Mouse (Mus musculus): ENCODE measurements around the gene Tnfrsf18. TPM values are rescaled to one million over a fixed set of nuclear protein-coding genes. Genes with fewer than 3 reads are reported as not detected.

Tnfrsf18 gene
- polyA plus RNA-seq (2016; fragmentation: Nextera tagmentation; extraction: Ambion mirVana), result 0.72 and 1.1 TPM in 2 replicates

DNA sequence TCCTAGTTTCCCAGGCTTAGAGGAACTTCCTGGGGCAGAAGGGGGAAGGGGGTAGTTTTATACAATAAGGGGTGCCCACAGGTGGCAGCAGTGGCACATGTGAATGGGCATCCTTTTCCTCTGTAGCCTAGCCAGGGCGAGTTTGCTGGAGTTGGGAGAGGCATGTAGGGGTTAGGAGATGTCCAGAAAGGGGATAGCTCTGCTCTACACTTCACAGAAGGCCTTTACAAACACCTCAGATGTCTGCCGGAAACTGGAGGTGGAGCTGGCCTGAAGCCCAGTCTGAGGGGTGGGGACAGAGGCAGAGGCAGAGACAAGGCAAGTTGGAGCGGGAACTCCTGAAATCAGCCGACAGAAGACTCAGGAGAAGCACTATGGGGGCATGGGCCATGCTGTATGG lies at the start of gene Tnfrsf18:
Gene Tnfrsf18 (plus strand): TSS at position 152 of the 400 bp plus-strand sequence.
- WGBS, result 83% methylated on average over 4 of the region's 4 CpGs
- H3K27me3 ChIP-seq (ENCODE audit: poor library complexity, severe bottlenecking), result no peaks in the 10 kb centered on the region
- peaks cover 9% of the 10 kb centered on the region for H3K4me1 ChIP-seq
- H3K9me3 ChIP-seq, result no peaks in the 10 kb centered on the region
- H3K36me3 ChIP-seq (replicated peaks), result peaks cover 39% of the 10 kb centered on the region
- H3K4me3 ChIP-seq, result no peak within 1 kb of the TSS
- no peak within 1 kb of the TSS for H3K27ac ChIP-seq
- no peak for DNase-seq (ENCODE audit: extremely low spot score, low spot score)

DNA sequence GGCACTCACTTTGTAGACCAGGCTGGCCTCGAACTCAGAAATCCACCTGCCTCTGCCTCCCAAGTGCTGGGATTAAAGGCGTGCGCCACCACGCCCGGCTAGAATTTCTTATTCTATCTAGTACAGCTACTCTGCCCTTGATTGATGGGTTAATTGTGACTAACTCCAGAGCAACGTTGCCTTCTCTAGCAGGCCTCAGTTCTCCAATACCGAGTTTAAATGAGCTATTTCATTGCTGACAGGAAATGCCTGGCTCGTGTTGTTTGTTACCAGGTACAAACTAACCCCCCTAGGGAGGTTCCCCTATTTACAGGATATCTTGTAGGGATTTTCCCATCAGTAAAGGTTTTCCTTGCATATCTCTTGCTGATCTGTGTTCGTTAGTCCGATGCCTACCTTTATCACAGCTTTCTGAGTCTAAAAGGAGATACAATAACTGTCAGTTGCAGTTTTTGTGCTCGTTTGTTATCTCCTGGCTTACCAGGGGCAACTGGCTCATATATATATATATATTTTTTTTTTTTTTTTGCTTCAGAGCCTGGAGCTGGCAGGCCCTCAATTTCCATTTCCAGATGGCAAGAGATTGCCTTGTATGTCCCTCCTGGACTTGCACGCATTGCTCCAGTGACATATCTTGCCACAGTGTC lies 44.4 kb upstream of the Tnfrsf18 start:
- Histone ChIP-seq H3K27me3 (ENCODE audit: poor library complexity, severe bottlenecking) (no peaks in the 10 kb centered on the region), H3K27ac (no peak overlapping the region), H3K9me3 (no peaks in the 10 kb centered on the region), H3K4me1 (peaks cover 7% of the 10 kb centered on the region; the same call in 1 of the 2 replicates), H3K36me3 (replicated peaks) (no peaks in the 10 kb centered on the region), H3K4me3 (no peak overlapping the region)
- no peak for DNase-seq (ENCODE audit: extremely low spot score, low spot score)
- 84% methylated on average over 12 of the region's 12 CpGs for WGBS

DNA sequence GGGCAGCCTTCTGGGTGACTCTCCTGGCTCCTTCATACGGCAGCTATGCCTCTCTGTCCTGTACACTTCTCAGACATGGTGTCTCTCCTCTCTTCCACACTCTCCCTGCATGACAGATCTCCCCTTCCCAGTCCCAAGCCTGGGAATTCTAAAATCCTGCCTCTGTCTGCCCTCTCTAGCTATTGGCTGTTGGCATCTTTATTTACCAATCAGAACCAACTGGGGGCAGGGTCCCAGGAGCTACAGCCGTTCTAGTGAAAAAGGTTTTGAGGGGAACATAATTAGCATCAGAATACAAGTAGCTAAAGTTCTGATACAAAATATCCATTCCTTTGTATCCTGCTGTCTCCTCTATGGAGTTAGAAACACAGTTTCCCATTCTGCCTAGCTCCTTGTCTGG lies 42.2 kb upstream of the Tnfrsf18 start:
- no peaks in the 10 kb centered on the region for H3K9me3 ChIP-seq
- no peak overlapping the region for H3K4me3 ChIP-seq

DNA sequence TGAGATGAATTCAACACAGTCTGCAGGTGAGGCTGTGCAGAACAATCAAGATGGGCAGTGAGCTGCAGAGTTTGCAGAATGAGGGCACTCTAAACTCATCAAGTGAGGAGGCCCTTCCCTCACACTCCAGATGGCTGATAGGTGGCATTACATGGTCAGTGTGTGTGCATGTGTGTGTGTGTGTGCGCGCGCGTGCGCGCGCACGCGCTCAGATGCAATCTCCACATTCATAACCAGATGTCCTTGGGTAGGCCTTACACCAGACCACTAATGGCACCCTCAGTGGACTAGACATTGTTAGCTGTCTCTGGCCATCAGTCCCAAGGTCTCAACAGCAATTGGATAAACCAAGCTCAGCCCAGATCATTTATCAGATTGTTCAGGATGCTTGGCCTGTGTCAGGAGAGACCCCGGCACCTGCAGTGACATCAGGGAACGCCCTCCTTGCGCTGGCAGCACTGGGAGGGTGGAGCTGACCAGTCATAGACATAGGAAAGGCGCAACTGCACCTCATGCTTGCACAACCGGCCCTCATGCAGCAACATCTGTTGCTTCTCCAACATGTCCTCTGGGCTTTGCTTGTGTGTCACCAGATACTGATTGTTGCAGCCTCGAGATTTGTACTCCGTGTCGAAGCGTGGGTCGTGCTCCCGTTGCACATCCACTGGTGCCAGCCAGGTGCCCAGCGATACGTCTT lies 34.6 kb upstream of the Tnfrsf18 start:
- Histone ChIP-seq H3K4me1 (peaks cover 26% of the 10 kb centered on the region), H3K36me3 (replicated peaks) (peaks cover 30% of the 10 kb centered on the region), H3K27ac (peak overlapping the region; percentile 95), H3K9me3 (peaks cover 8% of the 10 kb centered on the region; the same call in 1 of the 2 replicates), H3K27me3 (ENCODE audit: poor library complexity, severe bottlenecking) (no peaks in the 10 kb centered on the region), H3K4me3 (peak overlapping the region; percentile 71)
- WGBS, result 91% methylated on average over 22 of the region's 22 CpGs
- DNase-seq (ENCODE audit: extremely low spot score, low spot score), result peak; percentile 21

More for the DNA sequence above, 42.2 kb upstream of the Tnfrsf18 start:
- Histone ChIP-seq H3K36me3 (replicated peaks) (no peaks in the 10 kb centered on the region), H3K27ac (no peak overlapping the region), H3K27me3 (ENCODE audit: poor library complexity, severe bottlenecking) (no peaks in the 10 kb centered on the region), H3K4me1 (peaks cover 7% of the 10 kb centered on the region; the same call in 1 of the 2 replicates)
- DNase-seq (ENCODE audit: extremely low spot score, low spot score), result no peak
- 16% methylated on average over 2 of the region's 2 CpGs for WGBS

DNA sequence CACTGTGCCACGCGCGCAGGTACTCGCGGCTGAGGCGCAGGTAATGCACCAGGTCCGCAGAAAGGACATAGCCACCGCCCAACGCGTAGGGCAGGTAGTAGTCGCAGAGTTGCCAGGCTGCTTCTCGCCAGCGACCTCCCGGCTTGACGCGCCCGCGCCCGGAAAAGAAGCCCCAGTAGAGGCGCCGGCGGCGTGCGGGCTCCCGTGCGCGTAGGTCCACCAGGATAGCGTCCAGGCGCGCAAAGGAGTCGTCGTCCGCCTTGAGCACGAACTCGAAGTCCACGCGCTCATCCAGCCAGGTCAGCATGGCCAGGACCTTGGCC lies 34.1 kb upstream of the Tnfrsf18 start:
- 30% methylated on average over 37 of the region's 37 CpGs for WGBS
- H3K27me3 ChIP-seq (ENCODE audit: poor library complexity, severe bottlenecking), result no peaks in the 10 kb centered on the region
- peaks cover 35% of the 10 kb centered on the region for H3K36me3 ChIP-seq (replicated peaks)
- no peak for DNase-seq (ENCODE audit: extremely low spot score, low spot score)
- H3K4me1 ChIP-seq, result peaks cover 26% of the 10 kb centered on the region
- peak overlapping the region; percentile 95 for H3K27ac ChIP-seq
- peak overlapping the region; percentile 71 for H3K4me3 ChIP-seq
- peaks cover 8% of the 10 kb centered on the region; the same call in 1 of the 2 replicates for H3K9me3 ChIP-seq

DNA sequence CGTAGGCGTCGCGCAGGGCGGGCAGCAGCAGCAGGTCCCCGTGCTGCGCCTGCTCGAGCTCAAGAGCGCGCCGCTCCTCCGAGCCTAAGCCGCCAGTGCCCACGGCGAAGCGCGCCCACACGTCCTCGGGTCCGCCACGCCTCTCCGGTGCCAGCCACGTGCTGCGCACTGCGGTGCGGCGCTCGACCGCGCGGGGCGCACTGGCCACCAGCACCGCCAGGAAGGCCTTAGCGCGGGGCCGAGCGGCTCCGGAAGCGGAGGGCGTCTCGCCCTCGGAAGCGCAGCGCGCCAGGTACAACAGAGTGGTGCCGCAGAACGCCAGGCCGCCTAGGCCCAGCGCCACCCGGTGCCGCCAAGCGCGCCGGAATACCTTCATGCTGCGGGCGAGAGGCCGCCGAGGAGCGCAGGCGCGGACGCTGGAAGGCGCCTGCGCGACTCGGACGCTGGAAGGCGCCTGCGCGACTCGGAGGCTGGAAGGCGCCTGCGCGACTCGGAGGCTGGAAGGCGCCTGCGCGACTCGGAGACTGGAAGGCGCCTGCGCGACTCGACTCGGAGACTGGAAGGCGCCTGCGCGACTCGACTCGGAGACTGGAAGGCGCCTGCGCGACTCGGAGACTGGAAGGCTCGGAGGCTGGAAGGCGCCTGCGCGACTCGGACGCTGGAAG lies 33.6 kb upstream of the Tnfrsf18 start, which contains the start of the genes B3galt6 and Sdf4:
Gene B3galt6 (minus strand): TSS at position 409 of the 665 bp plus-strand sequence.
Gene Sdf4 (plus strand): TSS at position 632 of the 665 bp plus-strand sequence.
- no peaks in the 10 kb centered on the region for H3K27me3 ChIP-seq (ENCODE audit: poor library complexity, severe bottlenecking)
- H3K4me3 ChIP-seq, result peak within 1 kb of the TSS; percentile 71
- H3K9me3 ChIP-seq, result peaks cover 8% of the 10 kb centered on the region; the same call in 1 of the 2 replicates
- peak; percentile 85 for DNase-seq (ENCODE audit: extremely low spot score, low spot score)
- H3K27ac ChIP-seq, result peak within 1 kb of the TSS; percentile 95
- H3K4me1 ChIP-seq, result peaks cover 26% of the 10 kb centered on the region
- peaks cover 40% of the 10 kb centered on the region for H3K36me3 ChIP-seq (replicated peaks)
- under 1% methylated on average over 99 of the region's 99 CpGs for WGBS

DNA sequence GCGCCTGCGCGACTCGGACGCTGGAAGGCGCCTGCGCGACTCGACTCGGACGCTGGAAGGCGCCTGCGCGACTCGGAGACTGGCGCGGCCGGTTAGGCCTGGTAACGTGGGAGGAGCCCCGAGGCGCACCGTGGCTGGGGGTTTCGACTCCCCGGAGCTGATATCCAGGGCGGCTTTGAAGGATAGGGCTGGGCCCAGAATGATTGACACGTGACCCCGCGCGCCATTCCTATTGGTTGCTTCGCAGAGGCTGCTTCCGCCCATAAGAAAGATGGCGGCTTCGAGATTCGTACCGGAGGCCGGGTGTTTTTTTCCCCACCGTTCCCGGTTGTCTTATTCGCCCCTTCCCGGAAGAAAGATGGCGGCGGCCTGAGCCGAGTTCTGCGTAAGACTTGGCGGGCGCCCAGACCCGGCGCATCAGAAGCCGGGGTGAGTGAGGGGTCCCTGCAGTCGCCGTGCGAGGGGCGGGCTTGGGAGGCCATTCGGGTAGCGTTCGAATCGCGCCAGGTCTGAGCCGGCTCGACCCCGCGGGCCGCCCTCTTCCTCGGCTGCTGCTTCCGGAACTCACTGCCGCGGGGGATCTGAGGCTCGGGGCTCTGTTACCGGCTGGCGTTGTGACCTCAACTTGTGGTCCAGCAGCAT lies 32.9 kb upstream of the Tnfrsf18 start:
- H3K4me3 ChIP-seq, result peak overlapping the region; percentile 71
- peaks cover 47% of the 10 kb centered on the region for H3K36me3 ChIP-seq (replicated peaks)
- no peaks in the 10 kb centered on the region for H3K27me3 ChIP-seq (ENCODE audit: poor library complexity, severe bottlenecking)
- peak overlapping the region; percentile 95 for H3K27ac ChIP-seq
- peak; percentile 96 for DNase-seq (ENCODE audit: extremely low spot score, low spot score)
- H3K9me3 ChIP-seq, result peaks cover 8% of the 10 kb centered on the region; the same call in 1 of the 2 replicates
- WGBS, result under 1% methylated on average over 70 of the region's 70 CpGs
- peaks cover 26% of the 10 kb centered on the region for H3K4me1 ChIP-seq

DNA sequence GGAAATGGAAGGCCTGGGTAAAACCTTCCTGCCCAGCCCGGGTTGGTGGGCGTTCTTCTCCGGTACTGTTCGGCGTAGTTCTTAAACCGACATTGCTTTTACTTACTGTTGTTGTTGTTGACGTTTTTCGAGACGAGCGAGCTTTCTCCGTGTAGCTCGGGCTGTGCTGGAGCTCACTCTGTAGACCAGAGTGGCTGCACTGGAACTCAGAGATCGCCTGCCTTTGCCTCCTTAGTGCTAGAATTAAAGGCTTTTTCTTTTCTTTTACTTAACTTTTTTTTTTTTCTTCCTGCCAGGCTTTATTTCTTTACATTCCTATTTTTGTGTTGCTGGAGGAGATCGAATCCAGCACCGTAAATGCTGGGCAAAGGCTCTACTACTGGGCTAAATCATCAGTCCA lies 32.4 kb upstream of the Tnfrsf18 start:
- DNase-seq (ENCODE audit: extremely low spot score, low spot score), result no peak
- H3K9me3 ChIP-seq, result peaks cover 8% of the 10 kb centered on the region; the same call in 1 of the 2 replicates
- H3K36me3 ChIP-seq (replicated peaks), result peaks cover 53% of the 10 kb centered on the region
- H3K4me3 ChIP-seq, result peak overlapping the region; percentile 71
- peak overlapping the region; percentile 95 for H3K27ac ChIP-seq
- H3K4me1 ChIP-seq, result peaks cover 26% of the 10 kb centered on the region
- WGBS, result 7% methylated on average over 15 of the region's 15 CpGs
- H3K27me3 ChIP-seq (ENCODE audit: poor library complexity, severe bottlenecking), result no peaks in the 10 kb centered on the region

DNA sequence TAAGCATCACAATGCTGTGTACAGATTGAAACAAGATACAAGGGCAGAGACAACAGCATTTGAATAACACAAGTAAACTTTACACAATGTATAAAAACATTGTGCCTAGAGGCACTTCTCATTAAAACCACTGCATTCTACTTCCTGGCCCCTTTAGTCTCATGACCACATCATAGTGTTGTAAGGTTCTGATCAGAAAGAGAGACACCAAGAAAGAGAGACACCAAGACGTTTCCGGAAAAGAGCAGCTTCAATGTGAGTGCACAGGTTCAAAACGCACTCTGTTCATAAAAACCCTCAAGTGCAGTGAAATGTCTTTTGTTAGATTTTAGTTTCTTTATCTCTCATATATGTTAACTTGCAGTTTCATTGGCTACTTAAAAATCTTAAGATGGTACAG lies 21.9 kb upstream of the Tnfrsf18 start:
- 90% methylated on average over 3 of the region's 3 CpGs for WGBS
- Histone ChIP-seq H3K4me1 (no peaks in the 10 kb centered on the region), H3K27me3 (ENCODE audit: poor library complexity, severe bottlenecking) (no peaks in the 10 kb centered on the region), H3K9me3 (no peaks in the 10 kb centered on the region), H3K36me3 (replicated peaks) (peaks cover 96% of the 10 kb centered on the region), H3K4me3 (no peak overlapping the region), H3K27ac (no peak overlapping the region)
- no peak for DNase-seq (ENCODE audit: extremely low spot score, low spot score)

DNA sequence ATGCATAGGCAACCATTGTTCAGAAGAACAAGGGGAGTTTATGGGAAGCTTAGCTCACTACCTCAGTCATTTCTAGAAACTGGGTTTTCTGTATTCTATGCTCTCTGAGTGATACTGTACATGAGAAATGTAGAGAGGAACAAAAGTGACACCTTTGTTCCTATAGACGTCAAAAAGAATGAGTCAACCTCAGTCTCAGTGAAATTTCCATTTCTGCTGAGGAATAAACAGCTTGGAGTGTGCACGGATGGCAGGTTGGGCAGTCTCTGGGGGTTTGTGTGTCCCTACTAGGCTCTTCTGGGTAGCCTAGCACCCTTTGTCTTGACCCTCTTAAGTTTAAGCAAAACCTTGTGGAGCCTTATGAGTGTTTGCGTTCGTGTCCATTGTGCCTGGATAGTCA lies 17.6 kb upstream of the Tnfrsf18 start:
- Histone ChIP-seq H3K27me3 (ENCODE audit: poor library complexity, severe bottlenecking) (no peaks in the 10 kb centered on the region), H3K9me3 (no peaks in the 10 kb centered on the region), H3K36me3 (replicated peaks) (peaks cover 97% of the 10 kb centered on the region), H3K4me1 (no peaks in the 10 kb centered on the region), H3K4me3 (no peak overlapping the region), H3K27ac (no peak overlapping the region)
- 93% methylated on average over 4 of the region's 4 CpGs for WGBS
- no peak for DNase-seq (ENCODE audit: extremely low spot score, low spot score)

DNA sequence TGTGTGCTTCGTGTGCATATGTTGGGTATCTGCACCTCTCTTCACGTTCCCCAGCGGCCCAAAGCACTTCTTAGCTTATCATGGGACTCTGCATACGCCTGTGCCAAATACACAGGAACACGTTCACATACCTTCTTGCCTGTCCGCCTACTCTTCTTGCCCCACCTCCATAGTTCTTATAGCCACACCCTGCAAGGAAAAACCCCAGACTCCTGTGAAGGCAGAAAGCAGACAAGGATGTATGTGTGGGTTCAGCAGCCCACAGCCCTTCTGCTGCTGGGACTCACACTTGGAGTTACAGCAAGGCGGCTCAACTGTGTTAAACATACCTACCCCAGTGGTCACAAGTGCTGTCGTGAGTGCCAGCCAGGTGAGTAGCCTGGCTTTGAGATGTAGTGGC lies 12.3 kb upstream of the Tnfrsf18 start, which contains the start of gene Tnfrsf4:
Gene Tnfrsf4 (plus strand): TSS at position 207 of the 400 bp plus-strand sequence.
- H3K36me3 ChIP-seq (replicated peaks), result peaks cover 73% of the 10 kb centered on the region

DNA sequence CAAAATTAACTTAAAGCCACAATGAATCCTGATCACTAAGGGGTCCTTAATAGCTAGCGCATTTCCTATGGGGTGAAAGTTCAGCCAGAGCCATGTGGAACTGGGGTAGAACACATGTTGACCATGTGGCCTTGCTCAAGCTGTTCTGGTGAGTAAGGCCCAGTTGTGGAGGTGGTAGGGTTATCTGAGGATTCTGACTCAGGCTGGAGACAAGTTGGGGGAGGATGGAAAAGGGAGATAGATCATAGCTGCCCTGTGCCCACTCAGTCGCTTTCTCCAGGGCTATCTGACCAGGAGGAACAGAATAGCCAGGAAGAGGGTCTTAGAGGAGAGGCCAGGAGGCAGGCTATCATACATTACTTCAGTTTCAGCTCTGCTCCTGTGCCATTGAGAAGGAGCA lies 11.5 kb upstream of the Tnfrsf18 start:
- no peaks in the 10 kb centered on the region for H3K9me3 ChIP-seq

More for the DNA sequence above, 12.3 kb upstream of the Tnfrsf18 start, which contains the start of gene Tnfrsf4:
- Histone ChIP-seq H3K27me3 (ENCODE audit: poor library complexity, severe bottlenecking) (no peaks in the 10 kb centered on the region), H3K9me3 (no peaks in the 10 kb centered on the region), H3K27ac (no peak within 1 kb of the TSS), H3K4me3 (no peak within 1 kb of the TSS), H3K4me1 (no peaks in the 10 kb centered on the region)
- no peak for DNase-seq (ENCODE audit: extremely low spot score, low spot score)
- WGBS, result 86% methylated on average over 8 of the region's 8 CpGs

More for the DNA sequence above, 11.5 kb upstream of the Tnfrsf18 start:
- Histone ChIP-seq H3K4me1 (no peaks in the 10 kb centered on the region), H3K27ac (no peak overlapping the region), H3K4me3 (no peak overlapping the region), H3K36me3 (replicated peaks) (peaks cover 68% of the 10 kb centered on the region), H3K27me3 (ENCODE audit: poor library complexity, severe bottlenecking) (no peaks in the 10 kb centered on the region)
- no peak for DNase-seq (ENCODE audit: extremely low spot score, low spot score)
- 91% methylated on average over 2 of the region's 2 CpGs for WGBS
